Mouse (Mus musculus): ENCODE data around the gene Pspn.

DNA sequence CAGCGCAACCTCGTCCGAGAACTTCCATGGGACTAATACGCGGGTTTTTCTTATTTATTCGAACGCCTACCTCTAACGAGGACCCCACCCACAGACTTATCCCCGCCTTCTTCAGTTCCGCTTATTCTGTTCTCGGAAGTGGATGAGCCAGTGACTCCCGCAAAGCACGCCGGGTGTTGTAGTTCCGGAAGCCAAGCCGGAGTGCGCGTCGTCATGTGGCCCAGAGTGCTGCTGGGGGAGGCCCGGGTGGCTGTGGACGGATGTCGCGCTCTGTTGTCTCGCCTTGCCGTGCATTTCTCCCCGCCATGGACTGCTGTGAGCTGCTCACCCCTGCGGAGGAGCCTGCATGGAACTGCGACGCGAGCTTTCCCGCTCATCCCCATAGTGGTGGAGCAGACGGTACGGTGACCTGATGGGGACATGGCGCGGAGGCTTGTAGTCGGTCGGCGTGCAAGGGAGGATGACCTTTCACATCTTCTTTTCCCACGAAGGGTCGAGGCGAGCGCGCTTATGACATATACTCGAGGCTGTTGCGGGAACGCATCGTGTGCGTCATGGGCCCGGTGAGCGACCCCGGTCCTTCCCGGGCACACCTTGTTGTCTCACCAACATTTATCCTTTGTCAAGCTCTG lies 9.6 kb downstream of the Pspn start, which contains the start of gene Clpp:
- no peak for TF ChIP-seq CTCF (IDR thresholded peaks at IDR 0.05; ENCODE audit: insufficient read depth, low read depth, low read length)
- TF ChIP-seq POLR2A (IDR thresholded peaks at IDR 0.05; ENCODE audit: insufficient read depth, low read depth, low read length): peak; percentile 88
